Mouse (Mus musculus): ENCODE results near the gene Socs7.

DNA sequence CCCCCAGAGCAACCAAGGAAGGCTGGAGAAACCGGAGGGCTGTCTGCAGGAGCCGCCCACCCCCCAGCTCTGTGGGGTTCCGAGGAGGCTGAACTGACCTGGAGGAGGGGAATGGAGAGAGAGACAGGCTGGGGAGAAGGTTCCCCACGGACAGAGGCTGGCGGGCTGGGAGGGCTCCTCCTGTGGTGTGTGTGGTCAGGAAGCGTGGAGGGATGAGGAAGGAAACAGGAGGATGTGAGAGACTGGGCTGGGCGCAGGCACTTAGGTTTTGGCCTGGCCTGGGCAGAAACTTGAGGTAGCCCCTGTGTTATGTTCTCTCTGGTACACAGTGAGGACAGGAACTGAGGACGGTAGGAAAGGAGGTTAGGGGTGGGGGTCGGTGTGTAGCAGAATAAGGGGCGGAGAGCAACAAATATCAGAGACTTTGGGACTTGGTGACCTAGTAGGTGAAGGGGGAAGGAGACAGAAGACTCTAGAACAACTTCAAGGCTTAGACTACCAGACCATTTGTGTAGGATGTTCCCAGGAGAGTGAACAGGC lies 50.5 kb downstream of the Socs7 start:
- TF ChIP-seq CTCF (IDR thresholded peaks at IDR 0.05; ENCODE audit: borderline replicate concordance, control insufficient read depth, extremely low read depth, insufficient read depth, low read length, poor library complexity) = no peak
- TF ChIP-seq POLR2A (IDR thresholded peaks at IDR 0.05; ENCODE audit: control insufficient read depth, extremely low read depth, insufficient read depth, low read length, poor library complexity) = no peak
